Mouse (Mus musculus) lung, embryonic 16.5 days (tissue): ENCODE measurements around the gene Lasp1. TPM values are rescaled to one million over a fixed set of nuclear protein-coding genes. Genes with fewer than 3 reads are reported as not detected.

Experiments
- ATAC-seq: fragments of 200-750 bp; cut with Nextera tagmentation; 2 replicates; pipeline ENCODE4 v1.8.0; 2017; ENCODE audit warnings: low read depth, mild to moderate bottlenecking, moderate library complexity
- H3K27ac ChIP-seq: fragments of 300-500 bp; sonication (generic); 2 replicates; pipeline ENCODE4 v1.5.1; 2014; ENCODE audit warnings: mild to moderate bottlenecking, control low read depth, low read length
- H3K27me3 ChIP-seq: fragments of 300-500 bp; sonication (generic); 2 replicates; pipeline ENCODE4 v1.6.1; 2014; ENCODE audit warnings: low read depth, low read length, mixed read lengths; ENCODE audit not compliant: control insufficient read depth, insufficient read depth
- H3K36me3 ChIP-seq: fragments of 300-500 bp; sonication (generic); 2 replicates; pipeline ENCODE4 v1.6.1; 2014; ENCODE audit warnings: low read length; ENCODE audit not compliant: control insufficient read depth, insufficient read depth
- H3K4me1 ChIP-seq: fragments of 300-500 bp; sonication (generic); replicated peaks from 2 replicates; pipeline ENCODE4 v1.6.1; 2014; ENCODE audit warnings: low read length, mixed read lengths; ENCODE audit not compliant: control insufficient read depth, insufficient read depth
- H3K4me2 ChIP-seq: fragments of 300-500 bp; sonication (generic); 2 replicates; pipeline ENCODE4 v1.6.1; 2014; ENCODE audit warnings: low read depth, low read length, control low read depth
- H3K4me3 ChIP-seq: fragments of 300-500 bp; sonication (generic); 2 replicates; pipeline ENCODE4 v1.5.1; 2014; ENCODE audit warnings: mild to moderate bottlenecking, low read length, control low read depth
- H3K9ac ChIP-seq: fragments of 300-500 bp; sonication (generic); 2 replicates; pipeline ENCODE4 v1.6.1; 2014; ENCODE audit warnings: low read length, control low read depth
- H3K9me3 ChIP-seq: fragments of 300-500 bp; sonication (generic); 2 replicates; pipeline ENCODE4 v1.6.1; 2016; ENCODE audit warnings: low read length; ENCODE audit not compliant: control insufficient read depth
- WGBS: fragments of 180-500 bp; shearing (Covaris S2); extraction: QIAGEN DNeasy Blood & Tissue Kit; methylation state at CpG from one replicate; pipeline ENCODE4 v1.1.7; 2014; 5-methylcytosine and 5-hydroxymethylcytosine counted together
- polyA plus RNA-seq: library from polyadenylated mRNA; unstranded; fragments of >200 nt; fragmentation: Nextera tagmentation; extraction: Ambion mirVana; gene quantifications from 2 replicates; pipeline ENCODE4 v1.2.1, GENCODE M21; 2015

Lasp1 gene
- 163 and 167 TPM in 2 replicates for polyA plus RNA-seq

GRCm38 (mm10) chr11:97798782-97799145, at the start of gene Lasp1:
Gene Lasp1, plus strand, starts transcription at chr11:97799000.
- peak within 1 kb of the TSS; percentile 100 for H3K27ac ChIP-seq
- peak within 1 kb of the TSS; percentile 64 for H3K4me2 ChIP-seq
- no peaks in the 10 kb centered on the region for H3K27me3 ChIP-seq
- H3K36me3 ChIP-seq = no peaks in the 10 kb centered on the region
- peak; percentile 35 for ATAC-seq
- under 1% methylated on average over 11 of the region's 11 CpGs for WGBS
- H3K9ac ChIP-seq = peak within 1 kb of the TSS; percentile 97
- H3K4me3 ChIP-seq = peak within 1 kb of the TSS; percentile 94
- H3K4me1 ChIP-seq = peaks cover 31% of the 10 kb centered on the region
- H3K9me3 ChIP-seq = no peaks in the 10 kb centered on the region

GRCm38 (mm10) chr11:97753277-97753676, 45.5 kb upstream of the Lasp1 start:
- H3K27ac ChIP-seq = no peak overlapping the region
- no peak for ATAC-seq
- H3K36me3 ChIP-seq = peaks cover 51% of the 10 kb centered on the region
- H3K9ac ChIP-seq = no peak overlapping the region
- no peaks in the 10 kb centered on the region for H3K9me3 ChIP-seq
- H3K4me1 ChIP-seq = no peaks in the 10 kb centered on the region
- 92% methylated on average over 8 of the region's 8 CpGs for WGBS
- H3K27me3 ChIP-seq = no peaks in the 10 kb centered on the region
- no peak overlapping the region for H3K4me3 ChIP-seq
- H3K4me2 ChIP-seq = no peak overlapping the region

- ATAC-seq = no peak
- no peak overlapping the region for H3K4me3 ChIP-seq
- 91% methylated on average over 1 of the region's 1 CpGs for WGBS
- H3K27ac ChIP-seq = no peak overlapping the region
- H3K4me1 ChIP-seq = no peaks in the 10 kb centered on the region
- H3K9ac ChIP-seq = no peak overlapping the region
- H3K9me3 ChIP-seq = no peaks in the 10 kb centered on the region
- H3K27me3 ChIP-seq = no peaks in the 10 kb centered on the region
- H3K4me2 ChIP-seq = no peak overlapping the region
- H3K36me3 ChIP-seq = peaks cover 39% of the 10 kb centered on the region
These were observed 40.7 kb upstream of the Lasp1 start for GRCm38 (mm10) chr11:97758125-97758524.

GRCm38 (mm10) chr11:97758942-97759341, 39.9 kb upstream of the Lasp1 start:
- Histone ChIP-seq H3K4me1 (no peaks in the 10 kb centered on the region), H3K27ac (no peak overlapping the region), H3K4me2 (no peak overlapping the region), H3K4me3 (no peak overlapping the region), H3K9ac (no peak overlapping the region), H3K36me3 (peaks cover 36% of the 10 kb centered on the region), H3K9me3 (no peaks in the 10 kb centered on the region), H3K27me3 (no peaks in the 10 kb centered on the region)
- 68% methylated on average over 6 of the region's 6 CpGs for WGBS
- ATAC-seq = no peak

GRCm38 (mm10) chr11:97761638-97762037, 37.2 kb upstream of the Lasp1 start:
- H3K27ac ChIP-seq = no peak overlapping the region
- H3K9me3 ChIP-seq = no peaks in the 10 kb centered on the region
- no peaks in the 10 kb centered on the region for H3K27me3 ChIP-seq
- ATAC-seq = no peak
- no peak overlapping the region for H3K4me3 ChIP-seq
- peaks cover 7% of the 10 kb centered on the region; the same call in 1 of the 2 replicates for H3K4me1 ChIP-seq
- H3K4me2 ChIP-seq = no peak overlapping the region
- H3K36me3 ChIP-seq = peaks cover 22% of the 10 kb centered on the region
- H3K9ac ChIP-seq = no peak overlapping the region

- H3K36me3 ChIP-seq = peaks cover 12% of the 10 kb centered on the region
- H3K4me2 ChIP-seq = peak within 1 kb of the TSS; percentile 79
- H3K27ac ChIP-seq = peak within 1 kb of the TSS; percentile 93
- peak; percentile 97 for ATAC-seq
- H3K4me3 ChIP-seq = peak within 1 kb of the TSS; percentile 69
- peak within 1 kb of the TSS; percentile 88 for H3K9ac ChIP-seq
- peaks cover 10% of the 10 kb centered on the region for H3K4me1 ChIP-seq
- WGBS = under 1% methylated on average over 38 of the region's 38 CpGs
- H3K27me3 ChIP-seq = no peaks in the 10 kb centered on the region
- H3K9me3 ChIP-seq = no peaks in the 10 kb centered on the region
These were observed 32.5 kb upstream of the Lasp1 start, which contains the start of gene Cwc25 for GRCm38 (mm10) chr11:97766154-97766881. Gene Cwc25, minus strand, starts transcription at chr11:97766556.

- no peak overlapping the region for H3K9ac ChIP-seq
- no peak for ATAC-seq
- WGBS = 23% methylated on average over 2 of the region's 2 CpGs
- H3K36me3 ChIP-seq = no peaks in the 10 kb centered on the region
- no peak overlapping the region for H3K4me3 ChIP-seq
- H3K27me3 ChIP-seq = no peaks in the 10 kb centered on the region
- H3K4me1 ChIP-seq = peaks cover 10% of the 10 kb centered on the region
- H3K27ac ChIP-seq = no peak overlapping the region
- no peak overlapping the region for H3K4me2 ChIP-seq
- no peaks in the 10 kb centered on the region for H3K9me3 ChIP-seq
These were observed 29.1 kb upstream of the Lasp1 start for GRCm38 (mm10) chr11:97769704-97770103.

GRCm38 (mm10) chr11:97771410-97771809, 27.4 kb upstream of the Lasp1 start:
- WGBS = 71% methylated on average over 14 of the region's 14 CpGs
- Histone ChIP-seq H3K27me3 (no peaks in the 10 kb centered on the region), H3K4me3 (no peak overlapping the region), H3K36me3 (peaks cover under 1% of the 10 kb centered on the region), H3K4me2 (no peak overlapping the region), H3K9ac (no peak overlapping the region), H3K4me1 (peaks cover 3% of the 10 kb centered on the region; the same call in 1 of the 2 replicates), H3K9me3 (no peaks in the 10 kb centered on the region), H3K27ac (no peak overlapping the region)
- no peak for ATAC-seq

- no peak for ATAC-seq
These were observed 23.6 kb upstream of the Lasp1 start for GRCm38 (mm10) chr11:97775186-97775585.

More at GRCm38 (mm10) chr11:97775186-97775585, 23.6 kb upstream of the Lasp1 start:
- WGBS = 71% methylated on average over 13 of the region's 13 CpGs
- Histone ChIP-seq H3K27me3 (no peaks in the 10 kb centered on the region), H3K4me2 (no peak overlapping the region), H3K4me1 (peaks cover 1% of the 10 kb centered on the region), H3K9ac (no peak overlapping the region), H3K4me3 (no peak overlapping the region), H3K36me3 (peaks cover 33% of the 10 kb centered on the region), H3K27ac (no peak overlapping the region), H3K9me3 (no peaks in the 10 kb centered on the region)
